Mouse (Mus musculus): ENCODE measurements around the gene Rabgef1. TPM values are rescaled to one million over a fixed set of nuclear protein-coding genes. Genes with fewer than 3 reads are reported as not detected.

Gene Rabgef1
- total RNA-seq, 2 experiments from 2014 or later: 59.2 to 66.9 TPM

DNA sequence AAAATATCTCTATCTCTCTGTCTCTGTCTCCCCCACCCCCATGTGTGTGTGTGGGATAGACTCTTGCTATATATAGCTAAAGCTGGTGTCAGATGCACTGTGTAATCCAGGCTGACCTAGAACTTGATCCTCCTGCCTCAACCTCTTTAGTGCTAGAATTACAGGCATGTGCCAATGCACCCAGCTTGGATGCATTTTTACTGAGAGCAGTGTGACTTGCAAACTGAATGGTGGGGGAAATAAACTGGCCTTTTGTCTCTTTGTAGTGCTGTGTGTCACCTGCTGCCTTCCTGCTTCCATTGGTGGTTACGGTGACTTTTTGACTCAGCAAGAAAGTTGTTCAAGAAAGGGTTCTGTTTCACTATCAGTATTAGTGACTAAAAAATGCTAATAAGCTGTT, 24.7 kb downstream of the Rabgef1 start:
- intact Hi-C loops (cut with DNase I): no loop called here
- no peak overlapping the region for H3K4me3 ChIP-seq
- TF ChIP-seq CTCF (IDR thresholded peaks at IDR 0.05): no peak
- no peak overlapping the region for H3K27ac ChIP-seq
- DNase-seq (ENCODE audit: extremely low spot score in 1 of 2, low spot score in 2 of 2): no peak

DNA sequence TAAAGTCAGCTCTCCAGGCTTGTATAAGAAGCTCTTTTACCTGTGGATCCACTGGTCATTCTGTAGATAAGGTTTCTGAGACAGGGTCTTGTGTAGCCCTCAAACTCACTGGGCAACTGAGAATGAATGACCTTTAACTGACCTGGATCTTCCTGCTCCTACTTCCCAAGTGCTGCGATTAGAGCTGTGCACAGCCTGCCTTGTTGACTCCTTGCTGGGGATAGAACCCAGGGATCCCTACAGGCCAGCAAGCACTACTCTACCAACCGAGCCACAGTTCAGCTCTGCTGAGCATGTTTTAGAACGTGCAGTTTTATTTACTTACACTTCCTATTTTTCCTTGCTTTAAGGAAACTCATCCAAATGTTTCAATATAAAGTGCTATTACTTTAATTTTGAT, 25.9 kb downstream of the Rabgef1 start:
- no peak for TF ChIP-seq CTCF (IDR thresholded peaks at IDR 0.05)
- H3K27ac ChIP-seq: no peak overlapping the region
- intact Hi-C loops (cut with DNase I): no loop called here
- no peak overlapping the region for H3K4me3 ChIP-seq
- no peak for DNase-seq (ENCODE audit: extremely low spot score in 1 of 2, low spot score in 2 of 2)

DNA sequence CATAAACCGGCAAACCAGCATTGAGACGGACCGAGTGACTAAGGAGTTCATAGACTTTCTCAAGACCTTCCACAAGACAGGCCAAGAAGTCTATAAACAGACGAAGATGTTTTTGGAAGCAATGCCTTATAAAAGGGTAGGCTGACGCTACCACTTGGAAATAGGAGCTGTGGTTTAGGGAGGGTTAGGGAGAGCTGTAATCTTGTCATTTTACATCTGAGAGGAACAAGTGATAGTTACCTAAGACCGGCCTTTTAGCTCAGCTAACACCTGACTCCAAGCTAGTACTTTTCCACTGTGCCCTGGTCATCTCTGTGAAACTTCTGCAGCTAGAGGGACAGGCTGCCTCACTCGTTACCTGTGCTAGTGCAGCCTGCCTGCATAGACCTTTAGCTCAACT, 26.4 kb downstream of the Rabgef1 start:
- intact Hi-C loops (cut with DNase I): no loop called here
- Histone ChIP-seq H3K4me3 (no peak overlapping the region), H3K27ac (no peak overlapping the region)
- DNase-seq (ENCODE audit: extremely low spot score in 1 of 2, low spot score in 2 of 2): no peak
- no peak for TF ChIP-seq CTCF (IDR thresholded peaks at IDR 0.05)

DNA sequence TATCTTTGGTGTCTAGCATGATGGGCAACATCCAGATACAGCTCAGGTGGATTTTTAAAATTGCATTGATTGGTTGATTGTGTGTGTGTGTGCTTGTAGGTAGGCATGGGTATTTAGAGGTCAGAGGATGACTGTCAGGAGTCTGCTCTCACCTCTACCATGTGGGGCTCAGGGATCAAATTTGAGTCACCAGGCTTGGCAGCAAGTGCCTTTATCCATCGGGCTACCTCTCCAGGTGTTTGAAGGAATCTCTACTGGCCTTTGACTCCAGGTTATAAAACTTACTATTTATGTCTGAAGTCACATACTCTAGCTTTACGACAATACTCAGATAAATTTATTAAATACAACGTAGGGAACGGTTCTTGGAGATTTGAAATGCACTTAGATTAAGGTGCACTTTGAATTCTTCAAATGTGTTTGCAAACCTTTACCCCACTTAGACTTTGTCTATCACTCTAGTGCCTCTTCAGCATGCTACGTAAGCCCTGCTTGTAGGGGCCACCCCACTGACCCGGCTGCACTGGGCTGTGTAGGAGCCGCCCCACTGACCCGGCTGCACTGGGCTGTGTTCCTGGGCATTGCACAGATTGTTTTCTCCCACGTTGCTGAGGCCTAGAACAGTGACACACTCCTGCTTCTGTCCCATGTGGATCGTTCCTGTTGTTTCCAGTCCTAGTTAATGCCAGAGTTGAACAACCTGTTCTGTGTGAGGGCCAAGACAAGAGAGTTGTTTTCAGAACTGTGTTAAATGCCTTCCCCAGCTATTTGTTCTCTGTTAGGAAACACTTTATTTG, 28.8 kb downstream of the Rabgef1 start:
- intact Hi-C loops (cut with DNase I): no loop called here
- DNase-seq (ENCODE audit: extremely low spot score in 1 of 2, low spot score in 2 of 2): no peak
- TF ChIP-seq CTCF (IDR thresholded peaks at IDR 0.05): no peak
- Histone ChIP-seq H3K27ac (no peak overlapping the region), H3K4me3 (no peak overlapping the region)

DNA sequence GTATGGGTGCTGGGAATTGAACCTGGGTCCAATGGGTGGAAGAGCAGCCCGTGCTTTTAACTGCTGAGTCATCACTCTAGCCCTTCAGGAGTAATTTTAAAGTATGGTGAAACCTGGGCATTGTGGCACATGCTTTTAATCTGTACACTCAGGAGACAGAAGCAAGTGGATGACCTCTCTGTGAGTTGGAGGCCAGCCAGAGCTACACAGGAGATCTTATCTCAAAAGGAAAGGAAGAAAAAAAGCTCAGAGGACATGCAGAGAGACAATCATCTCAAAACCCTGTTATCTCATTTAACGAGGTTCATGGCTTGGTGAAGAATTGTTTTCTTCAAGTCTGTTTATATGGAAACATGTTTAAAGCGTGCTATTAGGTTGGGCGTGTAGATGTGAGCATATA, 32.4 kb downstream of the Rabgef1 start:
- intact Hi-C loops (cut with DNase I): no loop called here
- Histone ChIP-seq H3K27ac (no peak overlapping the region), H3K4me3 (no peak overlapping the region)
- no peak for DNase-seq (ENCODE audit: extremely low spot score in 1 of 2, low spot score in 2 of 2)
- no peak for TF ChIP-seq CTCF (IDR thresholded peaks at IDR 0.05)

DNA sequence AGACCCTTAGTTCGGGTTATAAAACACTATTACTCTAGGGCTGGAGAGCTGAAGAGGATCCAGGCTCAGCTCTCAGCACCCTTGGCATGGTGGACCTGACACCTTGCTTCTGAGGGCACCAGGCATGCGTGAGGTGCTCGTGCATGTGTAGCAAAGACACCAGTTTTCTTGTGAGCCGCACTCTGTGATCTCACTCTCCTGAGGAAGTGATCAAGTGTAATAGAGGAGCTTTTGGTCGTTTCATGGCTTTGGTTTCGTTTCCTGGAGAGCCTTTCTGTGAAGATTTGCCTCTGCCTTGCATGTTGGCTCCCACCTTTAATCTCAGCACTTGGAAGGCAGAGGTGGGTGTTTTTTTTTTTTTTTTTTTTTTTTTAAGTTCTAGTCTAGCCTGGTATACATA, 33.0 kb downstream of the Rabgef1 start:
- intact Hi-C loops (cut with DNase I): no loop called here
- TF ChIP-seq CTCF (IDR thresholded peaks at IDR 0.05): no peak
- no peak overlapping the region for H3K27ac ChIP-seq

DNA sequence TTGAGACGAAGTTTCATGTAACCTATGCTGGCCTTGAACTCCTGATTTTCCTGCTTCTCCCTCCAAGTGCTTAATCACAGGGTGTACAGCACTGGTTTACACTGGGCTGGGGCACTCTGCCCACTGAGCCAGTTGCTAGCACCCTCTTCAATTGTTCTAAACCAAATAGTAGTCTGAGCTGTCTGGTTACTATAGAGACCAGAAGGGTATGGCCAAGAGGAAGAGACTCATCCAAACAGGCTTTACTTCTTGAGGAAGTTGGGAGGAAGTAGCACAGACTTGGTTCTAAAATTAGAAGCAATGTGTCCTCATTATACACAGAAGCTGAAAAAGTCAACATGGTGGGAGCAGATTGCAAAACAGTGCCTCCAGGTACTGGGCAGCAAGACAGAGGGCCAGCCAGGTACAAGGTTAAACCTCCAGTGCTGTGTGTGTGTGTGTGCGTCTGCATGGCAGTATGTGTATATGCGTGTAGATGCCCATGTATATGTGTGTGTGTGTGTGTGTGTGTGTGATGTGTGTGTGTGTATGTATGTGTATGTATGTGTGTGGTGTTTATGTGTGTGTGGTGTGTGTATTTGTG, 33.9 kb downstream of the Rabgef1 start:
- H3K27ac ChIP-seq: no peak overlapping the region
- no peak overlapping the region for H3K4me3 ChIP-seq
- TF ChIP-seq CTCF (IDR thresholded peaks at IDR 0.05): no peak
- no peak for DNase-seq (ENCODE audit: extremely low spot score in 1 of 2, low spot score in 2 of 2)
- intact Hi-C loops (cut with DNase I): no loop called here

More for the DNA sequence above, 33.0 kb downstream of the Rabgef1 start:
- no peak for DNase-seq (ENCODE audit: extremely low spot score in 1 of 2, low spot score in 2 of 2)
- H3K4me3 ChIP-seq: no peak overlapping the region

DNA sequence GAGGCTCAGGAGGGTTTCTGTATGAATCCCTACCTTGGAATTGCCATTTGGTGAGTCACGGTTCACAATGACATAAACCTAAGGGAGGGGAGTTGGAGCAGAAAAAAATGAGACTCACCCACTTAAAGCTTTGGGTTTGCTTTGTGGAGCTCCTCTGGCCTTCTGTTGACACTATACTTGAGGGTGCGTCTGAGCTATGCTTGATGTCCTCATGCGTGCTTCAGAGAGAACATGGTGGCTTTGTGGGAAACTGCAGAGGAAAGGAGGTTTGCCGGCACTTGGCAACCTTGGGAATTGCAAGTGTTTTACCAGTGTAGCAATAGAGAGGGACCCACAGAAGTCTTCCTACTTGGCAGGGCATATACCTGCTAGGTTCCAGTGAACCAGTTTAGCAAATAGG, 35.7 kb downstream of the Rabgef1 start:
- intact Hi-C loops (cut with DNase I): no loop called here
- no peak for TF ChIP-seq CTCF (IDR thresholded peaks at IDR 0.05)

DNA sequence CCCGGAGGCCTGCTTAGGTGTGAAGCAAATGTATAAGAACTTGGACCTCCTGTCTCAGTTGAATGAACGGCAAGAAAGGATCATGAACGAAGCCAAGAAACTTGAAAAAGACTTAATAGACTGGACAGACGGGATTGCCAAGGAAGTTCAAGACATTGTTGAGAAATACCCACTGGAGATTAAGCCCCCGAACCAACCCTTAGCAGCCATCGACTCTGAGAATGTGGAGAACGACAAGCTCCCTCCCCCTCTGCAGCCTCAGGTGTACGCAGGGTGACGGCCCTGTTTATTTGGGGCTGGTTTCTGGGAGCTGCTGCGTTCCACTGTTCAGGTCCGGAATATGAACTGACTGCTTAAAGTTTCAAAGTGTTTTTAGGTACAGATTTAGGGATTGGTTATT, 41.4 kb downstream of the Rabgef1 start:
- no peak for DNase-seq (ENCODE audit: extremely low spot score in 1 of 2, low spot score in 2 of 2)
- Histone ChIP-seq H3K4me3 (no peak overlapping the region), H3K27ac (no peak overlapping the region)
- intact Hi-C loops (cut with DNase I): no loop called here
- no peak for TF ChIP-seq CTCF (IDR thresholded peaks at IDR 0.05)

More for the DNA sequence above, 35.7 kb downstream of the Rabgef1 start:
- DNase-seq (ENCODE audit: extremely low spot score in 1 of 2, low spot score in 2 of 2): no peak
- Histone ChIP-seq H3K27ac (no peak overlapping the region), H3K4me3 (no peak overlapping the region)

DNA sequence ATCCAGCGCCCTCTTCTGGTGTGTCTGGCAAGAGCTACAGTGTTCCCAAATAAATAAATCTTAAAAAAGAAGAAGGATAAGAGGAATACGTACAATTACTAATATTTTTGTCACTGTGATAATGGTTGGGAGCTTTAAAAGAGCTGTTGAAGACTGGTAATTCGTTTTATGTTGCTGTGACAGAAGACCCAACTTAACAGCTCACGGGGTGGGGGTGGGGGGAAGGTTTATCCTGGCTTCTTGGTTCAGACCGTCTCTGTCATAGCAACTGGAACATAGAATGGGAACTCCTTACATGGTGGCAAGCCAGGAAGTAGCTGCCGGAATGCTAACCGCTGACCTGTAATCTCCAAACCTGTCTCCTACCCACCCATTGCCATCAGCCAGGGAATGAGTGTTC, 45.2 kb downstream of the Rabgef1 start, which contains the start of gene Tmem248:
TSS of gene Tmem248 (plus strand) at position 301 of the 400 bp plus-strand sequence.
- no peak; the same call in none of the 2 replicates for TF ChIP-seq CTCF (IDR thresholded peaks at IDR 0.05)
- no peak within 1 kb of the TSS for H3K4me3 ChIP-seq
- DNase-seq (ENCODE audit: extremely low spot score in 1 of 2, low spot score in 2 of 2): no peak
- intact Hi-C loops (cut with DNase I): no loop called here
- no peak within 1 kb of the TSS for H3K27ac ChIP-seq

DNA sequence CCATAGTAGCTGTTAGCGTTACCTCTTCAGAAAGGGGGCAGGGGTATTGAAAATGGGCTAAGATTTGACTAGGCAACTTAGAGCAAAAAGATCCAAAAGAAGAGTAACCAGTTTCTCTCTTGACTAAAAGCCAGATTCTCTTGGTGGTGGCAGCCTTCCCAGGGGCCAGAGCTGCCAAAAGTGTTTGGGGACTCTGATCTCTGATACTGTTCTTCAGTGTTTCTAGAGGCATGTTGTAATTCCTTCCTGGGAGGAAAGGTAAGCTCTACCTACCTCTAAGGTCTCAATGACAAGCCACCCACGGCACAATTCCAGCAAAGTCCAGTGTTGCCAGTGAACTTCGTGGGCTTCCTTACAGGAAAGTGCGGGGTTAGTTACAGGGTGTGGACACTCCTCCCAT, 45.8 kb downstream of the Rabgef1 start:
- Histone ChIP-seq H3K27ac (no peak overlapping the region), H3K4me3 (no peak overlapping the region)
- intact Hi-C loops (cut with DNase I): no loop called here
- TF ChIP-seq CTCF (IDR thresholded peaks at IDR 0.05): no peak
- DNase-seq (ENCODE audit: extremely low spot score in 1 of 2, low spot score in 2 of 2): no peak

DNA sequence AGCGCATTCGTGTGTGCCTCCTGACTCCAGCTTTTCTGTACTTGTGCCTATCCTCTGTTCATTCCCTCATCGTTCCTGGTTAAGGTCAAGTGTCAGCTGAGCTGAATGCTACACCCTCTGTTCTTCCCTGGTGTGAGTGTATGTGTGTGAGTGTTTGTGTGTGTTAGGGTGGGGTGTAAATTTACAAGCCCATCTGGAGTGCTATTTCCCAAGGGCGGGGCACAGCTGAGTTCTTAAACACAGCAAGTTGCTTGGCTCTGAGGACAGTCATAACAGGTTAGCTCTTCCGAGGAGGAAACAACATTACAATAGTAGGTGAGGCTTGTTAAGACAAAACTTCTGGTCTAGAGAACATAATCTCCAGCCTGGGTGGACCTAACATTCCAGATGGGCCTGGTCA, 46.7 kb downstream of the Rabgef1 start:
- no peak for DNase-seq (ENCODE audit: extremely low spot score in 1 of 2, low spot score in 2 of 2)
- Histone ChIP-seq H3K27ac (no peak overlapping the region), H3K4me3 (no peak overlapping the region)
- TF ChIP-seq CTCF (IDR thresholded peaks at IDR 0.05): no peak
- intact Hi-C loops (cut with DNase I): no loop called here

DNA sequence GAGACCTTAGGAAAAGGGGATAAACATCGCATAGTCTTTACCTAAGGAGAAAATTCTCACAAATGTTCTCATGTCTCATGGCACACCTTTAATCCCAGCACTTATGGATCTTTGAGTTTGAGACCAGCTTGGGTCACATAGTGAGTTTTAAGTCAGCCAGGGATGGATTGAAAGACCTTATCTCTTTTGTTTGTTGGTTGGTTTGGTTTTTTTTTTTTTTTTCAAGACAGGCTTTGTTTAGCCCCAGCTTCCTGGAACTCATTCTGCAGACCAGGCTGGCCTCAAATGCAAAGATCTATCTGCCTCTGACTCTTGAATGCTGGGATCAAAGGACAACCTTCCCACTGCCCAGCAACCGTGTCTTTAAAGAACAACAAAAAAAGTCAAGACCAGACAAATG, 49.7 kb downstream of the Rabgef1 start:
- intact Hi-C loops (cut with DNase I): no loop called here
- peak overlapping the region; percentile 95 for H3K27ac ChIP-seq
- peak overlapping the region; percentile 96 for H3K4me3 ChIP-seq
- no peak for TF ChIP-seq CTCF (IDR thresholded peaks at IDR 0.05)
- no peak for DNase-seq (ENCODE audit: extremely low spot score in 1 of 2, low spot score in 2 of 2)

Measured in left cerebral cortex, adult 2 months (tissue).